Mouse (Mus musculus): ENCODE data around the gene Zcrb1. TPM values are rescaled to one million over a fixed set of nuclear protein-coding genes. Genes with fewer than 3 reads are reported as not detected.
A peak's percentile ranks its signal among the peaks of the same experiment; 100 is the strongest.
"Not testable (repeated sequence)": the region's sequence is repeated elsewhere in the genome, so short reads cannot be mapped to it uniquely, and the experiment has no call there.

Gene Zcrb1
- polyA plus RNA-seq, 1 experiment: 192 TPM

- Histone ChIP-seq H3K27ac (replicated peaks; ENCODE audit: low read depth, low read length) (no peak overlapping the region), H3K4me1 (ENCODE audit: control insufficient read depth, insufficient read depth, insufficient read length, low read length) (peaks cover 4% of the 10 kb centered on the region; the same call in 1 of the 2 replicates), H3K4me3 (ENCODE audit: insufficient read depth, low read depth, low read length) (no peak overlapping the region)
Observed at GRCm38 (mm10) chr15:93401446-93401845, 3.3 kb upstream of the Zcrb1 start.

GRCm38 (mm10) chr15:93398699-93399540 is 786 bp upstream of the Zcrb1 start:
- Histone ChIP-seq H3K4me1 (ENCODE audit: control insufficient read depth, insufficient read depth, insufficient read length, low read length) (peaks cover 4% of the 10 kb centered on the region; the same call in 1 of the 2 replicates), H3K4me3 (ENCODE audit: insufficient read depth, low read depth, low read length) (peak overlapping the region; percentile 88), H3K27ac (replicated peaks; ENCODE audit: low read depth, low read length) (peak overlapping the region; percentile 58)

- Histone ChIP-seq H3K4me1 (ENCODE audit: control insufficient read depth, insufficient read depth, insufficient read length, low read length) (peaks cover 4% of the 10 kb centered on the region; the same call in 1 of the 2 replicates), H3K4me3 (ENCODE audit: insufficient read depth, low read depth, low read length) (peak overlapping the region; percentile 43), H3K27ac (replicated peaks; ENCODE audit: low read depth, low read length) (no peak overlapping the region)
Observed at GRCm38 (mm10) chr15:93397269-93397668, 865 bp downstream of the Zcrb1 start.

GRCm38 (mm10) chr15:93381337-93381736 is 16.8 kb downstream of the Zcrb1 start:
- Histone ChIP-seq H3K4me1 (ENCODE audit: control insufficient read depth, insufficient read depth, insufficient read length, low read length) (no peaks in the 10 kb centered on the region), H3K4me3 (ENCODE audit: insufficient read depth, low read depth, low read length) (no peak overlapping the region), H3K27ac (replicated peaks; ENCODE audit: low read depth, low read length) (no peak overlapping the region)

GRCm38 (mm10) chr15:93379177-93379576 is 19.0 kb downstream of the Zcrb1 start:
- Histone ChIP-seq H3K27ac (replicated peaks; ENCODE audit: low read depth, low read length) (no peak overlapping the region), H3K4me3 (ENCODE audit: insufficient read depth, low read depth, low read length) (no peak overlapping the region), H3K4me1 (ENCODE audit: control insufficient read depth, insufficient read depth, insufficient read length, low read length) (no peaks in the 10 kb centered on the region)

GRCm38 (mm10) chr15:93375696-93376095 is 22.4 kb downstream of the Zcrb1 start:
- Histone ChIP-seq H3K4me1 (ENCODE audit: control insufficient read depth, insufficient read depth, insufficient read length, low read length) (no peaks in the 10 kb centered on the region), H3K27ac (replicated peaks; ENCODE audit: low read depth, low read length) (no peak overlapping the region), H3K4me3 (ENCODE audit: insufficient read depth, low read depth, low read length) (no peak overlapping the region)

GRCm38 (mm10) chr15:93372525-93373119 is 25.5 kb downstream of the Zcrb1 start:
- H3K4me1 ChIP-seq (ENCODE audit: control insufficient read depth, insufficient read depth, insufficient read length, low read length); H3K27ac ChIP-seq (replicated peaks; ENCODE audit: low read depth, low read length); H3K4me3 ChIP-seq (ENCODE audit: insufficient read depth, low read depth, low read length): not testable (repeated sequence)

GRCm38 (mm10) chr15:93371838-93372237 is 26.3 kb downstream of the Zcrb1 start:
- Histone ChIP-seq H3K27ac (replicated peaks; ENCODE audit: low read depth, low read length) (no peak overlapping the region), H3K4me1 (ENCODE audit: control insufficient read depth, insufficient read depth, insufficient read length, low read length) (no peaks in the 10 kb centered on the region), H3K4me3 (ENCODE audit: insufficient read depth, low read depth, low read length) (no peak overlapping the region)

- no peak overlapping the region for H3K4me3 ChIP-seq (ENCODE audit: insufficient read depth, low read depth, low read length)
- no peak overlapping the region for H3K27ac ChIP-seq (replicated peaks; ENCODE audit: low read depth, low read length)
- H3K4me1 ChIP-seq (ENCODE audit: control insufficient read depth, insufficient read depth, insufficient read length, low read length): no peaks in the 10 kb centered on the region
Observed at GRCm38 (mm10) chr15:93368558-93368957, 29.6 kb downstream of the Zcrb1 start.

GRCm38 (mm10) chr15:93365561-93365960 is 32.6 kb downstream of the Zcrb1 start:
- H3K4me1 ChIP-seq (ENCODE audit: control insufficient read depth, insufficient read depth, insufficient read length, low read length): no peaks in the 10 kb centered on the region
- H3K4me3 ChIP-seq (ENCODE audit: insufficient read depth, low read depth, low read length): no peak overlapping the region
- H3K27ac ChIP-seq (replicated peaks; ENCODE audit: low read depth, low read length): no peak overlapping the region

GRCm38 (mm10) chr15:93358346-93359095 is 39.6 kb downstream of the Zcrb1 start:
- Histone ChIP-seq H3K4me1 (ENCODE audit: control insufficient read depth, insufficient read depth, insufficient read length, low read length) (no peaks in the 10 kb centered on the region), H3K4me3 (ENCODE audit: insufficient read depth, low read depth, low read length) (no peak overlapping the region), H3K27ac (replicated peaks; ENCODE audit: low read depth, low read length) (no peak overlapping the region)

DNA sequence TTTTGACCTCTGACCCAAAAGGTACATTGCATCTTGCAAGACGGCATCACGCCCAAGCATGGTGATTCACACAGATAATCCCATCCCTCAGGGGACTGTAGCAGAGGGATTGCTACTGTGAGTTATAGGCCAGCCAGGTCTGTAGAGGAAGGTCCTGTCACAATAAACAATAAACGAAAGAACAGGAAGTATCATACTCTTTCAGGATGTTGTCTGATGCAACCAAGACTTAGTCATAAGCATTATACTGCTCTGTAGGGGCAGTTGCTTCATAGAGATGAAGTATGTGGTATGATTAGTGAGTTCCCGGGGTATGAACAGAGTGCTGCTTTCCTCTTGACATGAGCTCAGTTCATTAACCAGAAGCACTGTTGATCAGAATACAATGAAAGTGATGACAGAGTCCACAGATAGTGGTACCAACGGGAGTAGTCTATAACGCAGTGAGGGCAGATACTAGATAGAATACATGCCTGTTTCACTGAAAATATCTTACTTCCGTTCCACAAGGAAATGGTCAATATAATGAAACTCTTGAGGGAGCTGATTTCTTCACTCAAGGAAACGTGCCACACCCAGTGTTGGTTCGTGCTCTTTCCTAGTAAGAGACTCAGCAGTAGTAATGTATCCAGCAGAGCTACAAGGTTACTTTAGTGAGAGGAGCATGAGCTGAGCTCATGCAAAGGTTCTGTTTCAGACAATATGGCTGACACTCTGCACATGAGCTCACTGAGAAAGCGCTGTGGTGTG is 57.3 kb downstream of the Zcrb1 start:
- H3K4me3 ChIP-seq (ENCODE audit: insufficient read depth, low read depth, low read length): no peak overlapping the region
- no peak overlapping the region for H3K27ac ChIP-seq (replicated peaks; ENCODE audit: low read depth, low read length)
- H3K4me1 ChIP-seq (ENCODE audit: control insufficient read depth, insufficient read depth, insufficient read length, low read length): no peaks in the 10 kb centered on the region; the same call in 1 of the 2 replicates

GRCm38 (mm10) chr15:93336925-93337761 is 61.0 kb downstream of the Zcrb1 start, which contains the start of gene Yaf2:
Gene Yaf2, minus strand, starts transcription at chr15:93336935.
- peak within 1 kb of the TSS; percentile 62 for H3K27ac ChIP-seq (replicated peaks; ENCODE audit: low read depth, low read length)
- peaks cover 3% of the 10 kb centered on the region; the same call in 1 of the 2 replicates for H3K4me1 ChIP-seq (ENCODE audit: control insufficient read depth, insufficient read depth, insufficient read length, low read length)
- H3K4me3 ChIP-seq (ENCODE audit: insufficient read depth, low read depth, low read length): peak within 1 kb of the TSS; percentile 97

- peaks cover 3% of the 10 kb centered on the region; the same call in 1 of the 2 replicates for H3K4me1 ChIP-seq (ENCODE audit: control insufficient read depth, insufficient read depth, insufficient read length, low read length)
- peak overlapping the region; percentile 62 for H3K27ac ChIP-seq (replicated peaks; ENCODE audit: low read depth, low read length)
- peak overlapping the region; percentile 97 for H3K4me3 ChIP-seq (ENCODE audit: insufficient read depth, low read depth, low read length)
Observed at GRCm38 (mm10) chr15:93336658-93336924, 61.5 kb downstream of the Zcrb1 start.
